16 mouse cellular contexts compared by ENCODE assay signal in the genomic region with DNA sequence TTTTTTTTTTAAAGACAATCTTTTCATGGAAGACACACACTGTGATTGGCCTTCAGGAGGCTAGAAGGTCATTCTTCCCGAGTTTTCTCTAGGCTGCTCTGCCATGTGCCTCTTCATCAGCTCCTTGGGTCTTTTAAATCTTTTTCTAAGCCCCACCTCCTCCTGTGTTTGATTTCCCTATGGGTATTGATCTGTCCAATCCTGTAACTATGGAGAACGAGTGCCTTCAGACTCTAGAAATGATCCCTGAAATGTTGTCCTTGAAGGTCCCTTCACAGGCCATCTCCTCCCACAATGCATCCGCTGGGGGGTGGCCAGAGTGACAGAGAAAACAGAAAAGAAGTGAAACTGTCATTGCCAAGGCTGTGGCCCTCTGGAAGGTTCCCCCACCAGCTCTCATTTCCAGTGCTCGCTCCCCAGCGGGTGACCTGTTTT. TPM values are rescaled to one million over a fixed set of nuclear protein-coding genes. Genes with fewer than 3 reads are reported as not detected.
DNase-seq lines count a peak whose midpoint lies in the region; ATAC-seq and TF ChIP-seq lines count a peak whose summit lies in the region.
"Had no signal": no experiment of that assay in that cellular context is flagged by ENCODE, and none has a peak within 500 bp of the region (broad histone marks: within the 10 kb centered on the region; RNA-seq: fewer than 3 reads in every experiment).

No protein-coding gene starts in this region.

- TF ChIP-seq CTCF in lung, postnatal 0 days (IDR thresholded peaks at IDR 0.05), result no peak
- TF ChIP-seq CTCF in small intestine, adult 2 months (IDR thresholded peaks at IDR 0.05; ENCODE audit: extremely low read depth, insufficient read length, insufficient replicate concordance, low read depth, low read length), result no peak

- peaks cover 2% of the 10 kb centered on the region; the same call in 1 of the 2 replicates for H3K4me1 ChIP-seq in lung, postnatal 0 days (ENCODE audit: insufficient read depth, low read depth, low read length)
- H3K4me1 ChIP-seq in ES-E14 (ENCODE audit: control insufficient read depth in 2 of 2, insufficient read depth in 2 of 2, low read length in 2 of 2, poor library complexity in 1 of 2), result peaks cover 4 to 23% of the 10 kb centered on the region in 2 experiments
- peaks cover 61% of the 10 kb centered on the region for H3K4me1 ChIP-seq in liver, embryonic 12.5 days
- H3K4me1 ChIP-seq in small intestine, adult 2 months (ENCODE audit: control insufficient read depth, insufficient read depth, insufficient read length, low read length), result peaks cover 20% of the 10 kb centered on the region
- H3K4me1 ChIP-seq: embryonic facial prominence, embryonic 12.5 days; forebrain, embryonic 10.5 days; hindbrain, embryonic 15.5 days; limb, embryonic 12.5 days had no signal

- H3K27me3 ChIP-seq in lung, postnatal 0 days (replicated peaks; ENCODE audit: insufficient read depth, low read length), result no peaks in the 10 kb centered on the region
- H3K27me3 ChIP-seq in liver, embryonic 12.5 days (replicated peaks), result no peaks in the 10 kb centered on the region
- H3K27me3 ChIP-seq in small intestine, adult 2 months (ENCODE audit: control insufficient read depth, insufficient read depth, low read length), result no peaks in the 10 kb centered on the region
- H3K27me3 ChIP-seq: embryonic facial prominence, embryonic 12.5 days; hindbrain, embryonic 15.5 days; limb, embryonic 12.5 days had no signal

- H3K4me3 ChIP-seq in lung, postnatal 0 days (ENCODE audit: low read depth, low read length), result no peak overlapping the region
- H3K4me3 ChIP-seq in ES-E14 (ENCODE audit: insufficient read depth in 1 of 2, low read depth in 1 of 2, low read length in 2 of 2, poor library complexity in 1 of 2, severe bottlenecking in 1 of 2), result peak overlapping the region in 1 of 2 experiments; percentile 83; a peak in 1 of 4 replicates
- H3K4me3 ChIP-seq in liver, embryonic 12.5 days, result no peak overlapping the region
- no peak overlapping the region for H3K4me3 ChIP-seq in small intestine, adult 2 months (ENCODE audit: low read depth, low read length)
- H3K4me3 ChIP-seq: embryonic facial prominence, embryonic 12.5 days; forebrain, embryonic 10.5 days; hindbrain, embryonic 15.5 days; limb, embryonic 12.5 days had no signal

- TF ChIP-seq POLR2A in small intestine, adult 2 months (IDR thresholded peaks at IDR 0.05; ENCODE audit: low read depth, low read length), result no peak

- ATAC-seq in lung, postnatal 0 days, result no peak
- no peak for ATAC-seq in liver, embryonic 12.5 days
- no peak for ATAC-seq in erythroid progenitor cell, adult 5-6 weeks (replicated peaks; ENCODE audit: low FRiP score, poor library complexity, severe bottlenecking)
- ATAC-seq: midbrain, embryonic 16.5 days had no signal

- H3K9ac ChIP-seq in lung, postnatal 0 days (replicated peaks; ENCODE audit: low read depth), result no peak overlapping the region
- peak overlapping the region; percentile 94 for H3K9ac ChIP-seq in ES-E14 (ENCODE audit: insufficient read depth, low read depth, low read length, poor library complexity, severe bottlenecking)
- H3K9ac ChIP-seq in liver, embryonic 12.5 days, result no peak overlapping the region
- H3K9ac ChIP-seq: embryonic facial prominence, embryonic 12.5 days; hindbrain, embryonic 15.5 days; limb, embryonic 12.5 days had no signal

- WGBS in lung, postnatal 0 days, result 61% methylated on average over 5 of the region's 5 CpGs
- WGBS in liver, embryonic 12.5 days (ENCODE audit: insufficient replicate concordance), result 62% methylated on average over 5 of the region's 5 CpGs
- 52% methylated on average over 5 of the region's 5 CpGs for WGBS in small intestine, adult 2 months

- TF ChIP-seq EP300 in lung, postnatal 0 days (IDR thresholded peaks at IDR 0.05), result no peak

- H3K9me3 ChIP-seq in lung, postnatal 0 days (ENCODE audit: low read length), result no peaks in the 10 kb centered on the region
- H3K9me3 ChIP-seq in ES-E14 (ENCODE audit: control insufficient read depth, insufficient read depth, low read depth, low read length), result no peaks in the 10 kb centered on the region
- H3K9me3 ChIP-seq in liver, embryonic 12.5 days (replicated peaks), result no peaks in the 10 kb centered on the region
- H3K9me3 ChIP-seq: embryonic facial prominence, embryonic 12.5 days; forebrain, embryonic 10.5 days; G1E; hindbrain, embryonic 15.5 days; limb, embryonic 12.5 days had no signal

- 0 out of 2 replicates have a peak overlapping the region, but pooled peaks have one; percentile 45 for H3K27ac ChIP-seq in lung, postnatal 0 days (ENCODE audit: low read length)
- H3K27ac ChIP-seq in ES-E14 (ENCODE audit: insufficient read depth, low read depth, low read length, poor library complexity, severe bottlenecking), result peak overlapping the region; percentile 83
- peak overlapping the region; percentile 31; the same call in 1 of the 2 replicates for H3K27ac ChIP-seq in liver, embryonic 12.5 days
- H3K27ac ChIP-seq in small intestine, adult 2 months (ENCODE audit: insufficient read depth, low read depth, low read length), result peak overlapping the region; percentile 80
- H3K27ac ChIP-seq: embryonic facial prominence, embryonic 12.5 days; forebrain, embryonic 10.5 days; hindbrain, embryonic 15.5 days; limb, embryonic 12.5 days had no signal

- in situ Hi-C loops in ES-E14 (cut with MboI; ENCODE audit: low sequenced_read_pairs in 2 of 2, unreplicated experiment in 2 of 2), result no loop called here

- no peak for DNase-seq in lung, postnatal 0 days (ENCODE audit: low spot score)
- DNase-seq in lung, postnatal 25 days (ENCODE audit: low spot score), result no peak
- no peak for DNase-seq in ES-E14 (ENCODE audit: low read depth, low spot score)
- DNase-seq in B cell, adult 2 months, result no peak
- no peak for DNase-seq in right cerebral cortex, postnatal 4 days
- DNase-seq: cerebellum, postnatal 14 days had no signal

- H3K4me2 ChIP-seq in lung, postnatal 0 days (replicated peaks; ENCODE audit: low read depth, low read length), result no peak overlapping the region
- 0 out of 2 replicates have a peak overlapping the region, but pooled peaks have one; percentile 0 for H3K4me2 ChIP-seq in liver, embryonic 12.5 days
- H3K4me2 ChIP-seq: embryonic facial prominence, embryonic 12.5 days; hindbrain, embryonic 15.5 days; limb, embryonic 12.5 days had no signal

- H3K36me3 ChIP-seq in lung, postnatal 0 days (ENCODE audit: insufficient read depth, low read length), result no peaks in the 10 kb centered on the region
- peaks cover 11% of the 10 kb centered on the region for H3K36me3 ChIP-seq in ES-E14 (ENCODE audit: control insufficient read depth, insufficient read depth, low read length, poor library complexity, severe bottlenecking)
- H3K36me3 ChIP-seq in liver, embryonic 12.5 days, result no peaks in the 10 kb centered on the region
- no peaks in the 10 kb centered on the region for H3K36me3 ChIP-seq in small intestine, adult 2 months (ENCODE audit: control insufficient read depth, insufficient read depth, low read length)
- H3K36me3 ChIP-seq: embryonic facial prominence, embryonic 12.5 days; forebrain, embryonic 10.5 days; G1E; hindbrain, embryonic 15.5 days; limb, embryonic 12.5 days had no signal

TF ChIP-seq in ES-E14, 5 proteins besides CTCF, POLR2A, EP300 and RAD21:
- TF ChIP-seq CHD2 (IDR thresholded peaks at IDR 0.05; ENCODE audit: low read depth, low read length), result no peak
TF ChIP-seq in ES-E14: peak in this region for 0.

RNA-seq across cellular contexts. Expression of a gene that starts 12.6 kb away (rescaled TPM):
- polyA plus RNA-seq in lung, postnatal 0 days (2015; fragmentation: Nextera tagmentation; extraction: Ambion mirVana), result 0.31 and 0.88 TPM in 2 replicates
- 37.0 and 79.2 TPM in 2 replicates for total RNA-seq in ES-E14 (2012; rRNA removed)
- polyA plus RNA-seq in liver, embryonic 12.5 days (2016; fragmentation: Nextera tagmentation; extraction: Ambion mirVana), result 4.1 and 5.0 TPM in 2 replicates
- polyA plus RNA-seq in small intestine, adult 2 months (2012; rRNA removed), result 0.44 and 1.1 TPM in 2 replicates
- 6.1 TPM in 1 of 2 replicates, not detected in the other for total RNA-seq in erythroid progenitor cell, adult 5-6 weeks (2015; ENCODE audit: low replicate concordance)
- 0.68 and 1.0 TPM in 2 replicates for total RNA-seq in erythroid progenitor cell, adult 5-6 weeks (2017; ENCODE audit: low replicate concordance)
- total RNA-seq: neutrophil, adult 5-6 weeks had no signal

RNA-seq across cellular contexts. Expression of a gene that starts 15.7 kb away (rescaled TPM):
- 1.5 and 2.2 TPM in 2 replicates for polyA plus RNA-seq in lung, postnatal 0 days (2015; fragmentation: Nextera tagmentation; extraction: Ambion mirVana)
- total RNA-seq in ES-E14 (2012; rRNA removed), result 1.0 and 2.2 TPM in 2 replicates
- 4.4 and 4.5 TPM in 2 replicates for polyA plus RNA-seq in liver, embryonic 12.5 days (2016; fragmentation: Nextera tagmentation; extraction: Ambion mirVana)
- 0.61 and 1.2 TPM in 2 replicates for polyA plus RNA-seq in small intestine, adult 2 months (2012; rRNA removed)
- 1.8 and 4.2 TPM in 2 replicates for total RNA-seq in erythroid progenitor cell, adult 5-6 weeks (2015; ENCODE audit: low replicate concordance)
- 0.39 and 0.91 TPM in 2 replicates for total RNA-seq in erythroid progenitor cell, adult 5-6 weeks (2017; ENCODE audit: low replicate concordance)

RNA-seq across cellular contexts. Expression of a gene that starts 35.0 kb away (rescaled TPM):
- 23.2 and 24.7 TPM in 2 replicates for polyA plus RNA-seq in lung, postnatal 0 days (2015; fragmentation: Nextera tagmentation; extraction: Ambion mirVana)
- total RNA-seq in ES-E14 (2012; rRNA removed), result 0.26 and 0.31 TPM in 2 replicates
- polyA plus RNA-seq in liver, embryonic 12.5 days (2016; fragmentation: Nextera tagmentation; extraction: Ambion mirVana), result 4.5 and 4.6 TPM in 2 replicates
- 9.1 and 9.2 TPM in 2 replicates for polyA plus RNA-seq in small intestine, adult 2 months (2012; rRNA removed)
- total RNA-seq in erythroid progenitor cell, adult 5-6 weeks (2015; ENCODE audit: low replicate concordance), result 5.4 TPM in 1 of 2 replicates, not detected in the other
- 0.51 and 2.4 TPM in 2 replicates for total RNA-seq in erythroid progenitor cell, adult 5-6 weeks (2017; ENCODE audit: low replicate concordance)
- polyA plus RNA-seq: G1E had no signal

Comparison
In these comparisons a context has a peak if more than half of its experiments do, and no peak if none do; other contexts are left out.
1. H3K27ac ChIP-seq: peak in every context shown above with its lines; median percentile 83 in ES-E14; 80 in small intestine, adult 2 months; 45 in lung, postnatal 0 days; 31 in liver, embryonic 12.5 days.